Mouse (Mus musculus): ENCODE measurements at regions not wholly inside any gene's neighbourhood (a gene's known extent, or its start where the extent isn't known, plus 50 kb on each side); places are given as distances from the start of the nearest gene placed in this dataset.

GRCm38 (mm10) chr10:42068497-42068896, 50.3 kb upstream of the Armc2 start:
- DNase-seq (ENCODE audit: low spot score): no peak
